13 mouse cellular contexts compared by ENCODE assay signal in the genomic region with DNA sequence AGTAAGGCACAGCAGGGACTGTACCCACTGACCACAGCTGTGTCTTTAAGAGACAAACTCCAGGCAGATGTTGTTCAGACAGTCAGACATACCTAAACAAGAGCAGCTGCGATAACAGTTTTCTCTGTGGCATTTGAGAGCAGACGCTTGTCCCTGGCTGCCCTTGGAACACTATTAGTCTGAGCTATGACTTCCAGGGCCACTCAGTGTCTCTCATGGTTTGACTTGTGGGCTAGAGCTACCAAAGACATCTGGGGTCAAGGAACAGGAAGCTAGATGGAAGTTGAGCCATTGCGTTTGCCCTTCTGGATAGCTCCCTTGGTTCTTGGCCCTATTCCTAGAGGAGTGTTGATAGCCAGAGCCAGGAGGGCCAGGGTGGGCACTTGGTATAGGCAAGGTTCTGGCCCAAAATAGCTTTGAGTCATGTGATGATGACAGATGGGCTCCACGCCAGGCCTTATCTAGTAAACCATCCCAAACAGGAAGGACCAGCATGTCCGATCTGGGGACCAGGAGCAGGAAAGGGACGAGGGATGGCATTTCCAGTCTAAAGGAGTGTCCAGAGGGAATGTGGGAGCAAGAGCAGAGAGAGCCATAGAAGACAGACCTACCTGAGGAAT. TPM values are rescaled to one million over a fixed set of nuclear protein-coding genes. Genes with fewer than 3 reads are reported as not detected.
DNase-seq lines count a peak whose midpoint lies in the region; ATAC-seq lines count a peak whose summit lies in the region.
"Had no signal": no experiment of that assay in that cellular context is flagged by ENCODE, and none has a peak within 500 bp of the region (broad histone marks: within the 10 kb centered on the region; RNA-seq: fewer than 3 reads in every experiment).

No protein-coding gene starts in this region.

- DNase-seq in heart, adult 9 months (ENCODE audit: low spot score in 2 of 2): no peak
- DNase-seq in adrenal gland, postnatal 25 days: peak; percentile 62
- DNase-seq in lung, postnatal 14 days: peak; percentile 83
- DNase-seq in ovary, postnatal 36 days (ENCODE audit: low spot score): no peak
- DNase-seq in frontal cortex, postnatal 36 days (ENCODE audit: low spot score in 2 of 2): no peak
- DNase-seq in layer of hippocampus, adult 9-10 months (ENCODE audit: low spot score): no peak
- DNase-seq: gastrocnemius, postnatal 14 days had no signal

- peaks cover 58% of the 10 kb centered on the region for H3K4me1 ChIP-seq in heart, embryonic 13.5 days
- peaks cover 59% of the 10 kb centered on the region for H3K4me1 ChIP-seq in kidney, embryonic 16.5 days (ENCODE audit: insufficient read depth, low read length)

- ATAC-seq in heart, embryonic 13.5 days (ENCODE audit: extremely low read depth, insufficient number of reproducible peaks, low FRiP score, low TSS enrichment): no peak
- no peak for ATAC-seq in kidney, embryonic 16.5 days (ENCODE audit: low FRiP score, low TSS enrichment)
- ATAC-seq: intestine, embryonic 16.5 days had no signal

- no peak overlapping the region for H3K4me3 ChIP-seq in heart, embryonic 13.5 days
- no peak overlapping the region for H3K4me3 ChIP-seq in kidney, embryonic 16.5 days (ENCODE audit: low read length)

- H3K9ac ChIP-seq in heart, embryonic 13.5 days: no peak overlapping the region
- H3K9ac ChIP-seq in kidney, embryonic 16.5 days (replicated peaks; ENCODE audit: low read length): no peak overlapping the region

- no peaks in the 10 kb centered on the region for H3K9me3 ChIP-seq in heart, embryonic 13.5 days
- no peaks in the 10 kb centered on the region for H3K9me3 ChIP-seq in kidney, embryonic 16.5 days (ENCODE audit: low read length)

- peak overlapping the region; percentile 33 for H3K4me2 ChIP-seq in heart, embryonic 13.5 days
- no peak overlapping the region for H3K4me2 ChIP-seq in kidney, embryonic 16.5 days (replicated peaks; ENCODE audit: low read depth, low read length)

- peaks cover 35% of the 10 kb centered on the region for H3K27me3 ChIP-seq in heart, embryonic 13.5 days (replicated peaks)
- H3K27me3 ChIP-seq in kidney, embryonic 16.5 days (ENCODE audit: insufficient read depth, low read length): no peaks in the 10 kb centered on the region

- peak overlapping the region; percentile 62 for H3K27ac ChIP-seq in heart, embryonic 13.5 days (replicated peaks)
- peak overlapping the region; percentile 69 for H3K27ac ChIP-seq in kidney, embryonic 16.5 days (ENCODE audit: low read length)

- 20% methylated on average over 6 of the region's 6 CpGs for WGBS in heart, embryonic 13.5 days
- 60% methylated on average over 6 of the region's 6 CpGs for WGBS in kidney, embryonic 16.5 days

- H3K36me3 ChIP-seq in heart, embryonic 13.5 days: no peaks in the 10 kb centered on the region
- no peaks in the 10 kb centered on the region for H3K36me3 ChIP-seq in kidney, embryonic 16.5 days (ENCODE audit: insufficient read depth, low read length)

RNA-seq across cellular contexts. Expression of gene Itga3, which starts 2.8 kb away (rescaled TPM):
- 10.2 and 12.2 TPM in 2 replicates for polyA plus RNA-seq in heart, embryonic 13.5 days (2015; fragmentation: Nextera tagmentation; extraction: Ambion mirVana)
- 36.8 and 40.7 TPM in 2 replicates for total RNA-seq in adrenal gland, postnatal 25 days (2021)
- 25.5 and 25.8 TPM in 2 replicates for polyA plus RNA-seq in kidney, embryonic 16.5 days (2015; fragmentation: Nextera tagmentation; extraction: Ambion mirVana)

RNA-seq across cellular contexts. Expression of gene Pdk2, which starts 38.2 kb away (rescaled TPM):
- polyA plus RNA-seq in heart, embryonic 13.5 days (2015; fragmentation: Nextera tagmentation; extraction: Ambion mirVana): 77.9 and 81.1 TPM in 2 replicates
- 82.9 and 86.4 TPM in 2 replicates for total RNA-seq in adrenal gland, postnatal 25 days (2021)
- polyA plus RNA-seq in kidney, embryonic 16.5 days (2015; fragmentation: Nextera tagmentation; extraction: Ambion mirVana): 72.3 and 85.2 TPM in 2 replicates
- total RNA-seq: CH12.LX had no signal

RNA-seq across cellular contexts. Expression of gene Dlx3, which starts 40.6 kb away (rescaled TPM):
- polyA plus RNA-seq in heart, embryonic 13.5 days (2015; fragmentation: Nextera tagmentation; extraction: Ambion mirVana): 0.17 TPM in 1 of 2 replicates, not detected in the other
- not detected in 2 replicates for total RNA-seq in adrenal gland, postnatal 25 days (2021)
- polyA plus RNA-seq in kidney, embryonic 16.5 days (2015; fragmentation: Nextera tagmentation; extraction: Ambion mirVana): 1.1 TPM in 2 replicates
- total RNA-seq: common myeloid progenitor, adult 5-6 weeks; gastrocnemius, postnatal 14 days; left cerebral cortex, postnatal 14 days had no signal

Comparison
In these comparisons a context has a peak if more than half of its experiments do, and no peak if none do; other contexts are left out.
1. DNase-seq: peak in adrenal gland, postnatal 25 days (single experiment) and lung, postnatal 14 days (single experiment); none in heart, adult 9 months (0 of 2), ovary, postnatal 36 days (single experiment), frontal cortex, postnatal 36 days (0 of 2) and layer of hippocampus, adult 9-10 months (single experiment).